Mouse (Mus musculus) CD4-positive, CD25-positive, alpha-beta regulatory T cell, adult 9 weeks (primary cell): ENCODE measurements around the gene Fancl. TPM values are rescaled to one million over a fixed set of nuclear protein-coding genes. Genes with fewer than 3 reads are reported as not detected.

Experiments used
- polyA plus RNA-seq: library from polyadenylated mRNA; unstranded; fragments of 100-300 nt; shearing (Covaris generic); gene quantifications from one replicate; pipeline ENCODE4 v1.2.1, GENCODE M21; 2017

The Fancl gene
- 27.8 TPM for polyA plus RNA-seq

DNA sequence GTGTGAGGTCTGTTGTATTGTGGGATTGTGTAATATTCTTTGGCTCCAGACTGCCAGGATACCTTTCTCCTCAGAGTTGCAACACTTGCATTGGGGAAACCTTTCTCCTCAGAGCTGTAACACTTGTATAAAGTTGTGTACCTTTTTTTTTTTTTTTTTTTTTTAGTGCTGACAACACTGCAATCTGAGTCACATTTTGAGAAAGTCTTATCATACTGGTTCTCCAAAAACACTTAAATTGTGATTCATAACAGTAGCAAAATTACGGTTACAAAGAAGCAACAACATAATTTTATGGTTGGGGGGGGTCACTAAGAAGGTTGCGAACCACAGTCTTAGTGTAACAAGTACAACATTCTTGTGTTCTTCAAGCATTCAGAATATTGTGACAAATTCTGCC is at the start of gene Fancl:
Fancl (plus strand) TSS at position 165 of the 400 bp plus-strand sequence.

Other genes with a start within 250 kb of the Fancl start
- not detected for gene 5730522E02Rik, start 175.4 kb upstream of the Fancl start, polyA plus RNA-seq
- gene Gm6899, start 207.1 kb downstream of the Fancl start, polyA plus RNA-seq, result not detected
- gene Vrk2, start 207.9 kb downstream of the Fancl start, polyA plus RNA-seq, result 45.3 TPM